Mouse (Mus musculus) layer of hippocampus, adult 9-10 months (tissue): ENCODE data around the gene Prkcsh.

ENCODE experiments used
- DNase-seq: peaks from one replicate; pipeline ENCODE4 v3.0.0; 2022; ENCODE audit warnings: low spot score

Prkcsh gene

DNA sequence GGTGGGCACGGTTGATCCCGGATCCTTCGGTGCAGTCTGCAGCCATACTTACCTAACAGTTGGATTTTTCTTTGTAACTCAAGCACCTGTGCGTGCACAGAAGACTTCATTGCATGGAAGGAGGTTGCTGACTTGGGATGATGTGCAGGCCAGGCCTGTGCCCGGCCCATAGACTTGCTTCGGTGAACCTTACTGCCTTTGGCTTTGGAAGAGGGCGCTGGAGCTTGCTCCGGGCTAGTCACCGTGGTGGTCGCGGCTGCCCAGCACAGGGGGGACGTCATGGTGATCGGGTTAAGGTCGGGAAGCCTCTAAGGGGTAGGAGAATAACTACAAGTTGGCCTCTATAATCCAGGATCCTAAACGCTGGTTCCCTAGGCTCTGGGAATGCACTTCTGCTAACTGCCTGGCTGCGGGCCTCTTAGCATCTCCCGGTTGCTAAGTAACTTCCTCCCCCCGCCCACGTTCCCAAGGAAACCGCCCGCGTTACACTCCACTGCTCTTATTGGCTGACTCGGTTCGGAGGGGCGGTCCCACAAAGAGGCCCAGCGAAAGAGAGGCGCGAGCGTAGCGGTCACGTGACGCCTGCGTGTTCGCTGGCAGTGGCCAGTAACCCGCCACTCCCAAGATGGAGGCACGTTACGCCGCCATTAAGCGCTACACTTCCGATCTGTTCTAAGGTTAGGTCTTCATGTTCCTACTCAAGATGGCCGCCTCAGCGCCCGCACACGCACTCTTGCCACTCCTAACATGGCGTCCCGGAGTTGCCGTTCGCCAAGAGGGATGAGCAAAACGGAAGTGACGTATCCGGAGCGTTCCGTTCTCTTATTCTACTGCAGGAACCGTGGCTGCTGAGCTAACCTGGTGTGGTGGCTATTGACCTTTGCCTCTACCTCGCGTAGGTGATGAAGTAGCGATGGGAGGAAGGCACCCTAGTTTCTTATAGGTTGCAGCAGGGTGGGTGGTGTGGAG lies at the start of gene Prkcsh, which contains the start of gene Ccdc151:
Prkcsh (plus strand) TSS at position 613 of the 969 bp plus-strand sequence.
Ccdc151 (minus strand) TSS at position 441 of the 969 bp plus-strand sequence.
- DNase-seq, result peak; percentile 98

DNA sequence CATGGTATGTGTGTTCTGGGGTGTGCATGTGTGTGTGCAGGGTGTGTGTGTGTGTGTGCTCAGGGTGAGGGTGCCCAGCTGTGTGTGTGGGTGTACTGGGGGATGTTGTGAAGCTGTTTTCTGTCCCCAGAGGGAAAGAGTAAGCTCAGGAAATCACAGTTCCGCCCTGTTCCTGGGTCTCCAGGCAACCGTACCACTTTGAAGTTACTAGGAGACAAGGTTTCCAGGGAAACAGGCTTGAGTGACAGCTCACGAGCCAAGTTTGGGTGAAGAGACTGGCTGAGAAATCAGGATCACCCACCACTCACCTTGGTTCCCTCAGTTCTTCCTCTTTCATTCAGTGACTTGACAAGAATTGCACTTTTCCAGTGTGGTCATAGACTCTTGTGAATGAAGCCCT lies 49.0 kb upstream of the Prkcsh start:
- no peak for DNase-seq

DNA sequence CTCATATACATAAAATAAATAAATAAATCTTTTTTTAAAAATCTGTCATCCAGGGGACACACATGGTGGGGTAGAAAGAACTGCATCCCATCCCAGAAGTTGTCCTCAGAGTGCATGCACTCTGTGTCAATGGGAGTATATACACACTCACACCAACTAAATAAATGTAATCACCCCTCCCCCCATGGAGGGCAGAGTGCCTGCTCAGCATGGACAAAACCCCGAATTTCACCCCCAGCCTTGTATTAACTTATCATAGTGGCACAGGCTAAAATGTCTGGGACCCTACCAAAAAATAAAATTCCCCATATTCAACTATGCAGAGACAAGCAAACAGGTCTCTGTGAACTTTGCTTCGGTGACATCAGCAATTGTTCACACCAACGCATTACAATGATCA lies 48.0 kb upstream of the Prkcsh start:
- DNase-seq, result no peak

DNA sequence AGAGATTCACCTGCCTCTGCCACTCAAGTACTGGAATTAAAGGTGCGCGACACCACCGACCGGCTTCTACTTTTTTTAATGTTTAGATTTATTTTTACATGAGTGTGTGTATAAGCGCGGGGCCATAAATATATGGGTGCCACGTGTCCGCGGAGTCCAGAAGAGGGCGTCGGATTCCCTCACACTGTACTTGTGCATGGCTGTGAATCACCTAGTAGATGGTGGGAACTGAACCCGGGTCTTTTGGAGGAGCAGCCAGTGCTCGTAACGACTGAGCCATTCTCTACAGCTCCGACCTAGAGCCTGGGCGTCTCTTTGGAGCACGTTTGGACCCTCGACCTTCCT lies 47.4 kb upstream of the Prkcsh start:
- DNase-seq, result no peak

DNA sequence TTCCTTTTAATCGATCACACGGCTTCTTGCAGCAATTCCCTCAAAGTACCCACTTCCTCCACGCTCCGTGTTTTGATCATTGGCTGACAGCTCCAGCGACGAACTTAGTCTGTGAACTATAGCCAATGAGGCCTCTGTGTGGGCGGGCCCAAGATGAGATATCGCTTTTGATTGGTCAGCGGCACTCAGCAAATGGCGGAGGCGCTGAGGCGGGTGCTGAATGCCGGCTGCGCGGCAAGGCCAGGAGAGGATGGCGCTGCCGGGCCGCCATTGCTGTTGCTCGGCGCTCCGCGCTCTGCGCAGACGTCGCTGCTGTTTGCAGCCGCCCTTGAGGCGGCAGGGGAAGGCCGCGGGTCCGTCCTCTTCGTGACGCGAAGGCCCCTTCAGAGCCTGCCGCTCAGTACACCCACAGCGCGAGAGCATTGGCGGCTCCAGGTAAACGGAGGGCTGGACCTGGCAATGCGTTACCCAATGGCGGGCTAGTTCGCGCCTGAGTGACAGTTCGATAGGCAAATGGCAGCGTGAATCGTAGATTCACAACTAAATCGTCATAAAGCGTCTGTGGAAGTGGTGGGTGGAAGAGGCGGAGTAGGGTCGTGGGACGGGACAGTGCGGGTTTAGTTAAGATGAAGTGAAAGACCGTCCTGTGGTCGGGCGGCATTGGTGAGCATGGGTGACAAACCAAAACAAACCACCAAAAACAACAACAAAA lies 46.9 kb upstream of the Prkcsh start, which contains the start of gene Swsap1:
Swsap1 (plus strand) TSS at position 186 of the 712 bp plus-strand sequence.
- peak; percentile 100 for DNase-seq

DNA sequence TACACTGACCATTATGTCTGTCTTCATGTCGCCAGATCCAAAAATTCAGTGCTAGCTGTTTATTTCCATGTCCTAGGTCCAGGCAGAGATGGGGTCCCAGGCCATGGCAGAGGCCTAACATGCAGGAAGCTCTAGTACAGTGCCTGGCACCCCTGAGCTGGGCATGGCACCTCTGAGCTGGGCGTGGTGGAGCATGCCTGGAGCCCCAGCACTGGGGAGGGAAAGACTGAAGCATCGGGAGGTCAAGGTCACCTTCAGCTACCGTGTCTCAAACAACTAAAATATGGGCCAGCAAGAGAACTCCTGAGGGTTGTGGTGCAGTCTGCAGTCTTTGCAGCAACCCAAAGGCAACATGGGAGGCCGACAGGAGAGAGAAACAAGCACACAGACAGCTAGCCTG lies 44.2 kb upstream of the Prkcsh start:
- DNase-seq, result no peak

DNA sequence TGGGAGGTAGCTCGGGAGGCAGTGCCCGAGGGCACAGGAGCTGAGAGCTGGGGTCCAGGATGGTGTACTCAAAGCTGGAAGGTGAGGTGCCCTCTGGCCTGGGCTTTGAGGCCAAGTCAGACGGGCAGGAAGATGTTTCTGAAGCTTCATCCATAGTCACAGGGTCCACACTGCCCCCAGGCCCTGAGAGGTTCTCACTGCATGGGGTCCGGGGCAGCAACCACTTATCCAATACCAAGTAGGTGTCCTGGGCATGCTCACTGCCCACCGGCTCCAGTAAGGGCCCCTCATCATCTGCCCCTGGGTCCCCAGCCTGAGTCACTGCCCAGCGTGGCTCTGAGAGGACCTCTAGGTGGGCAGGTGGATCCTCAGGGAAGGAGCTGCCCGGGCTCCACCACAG lies 43.4 kb upstream of the Prkcsh start:
- DNase-seq, result no peak

DNA sequence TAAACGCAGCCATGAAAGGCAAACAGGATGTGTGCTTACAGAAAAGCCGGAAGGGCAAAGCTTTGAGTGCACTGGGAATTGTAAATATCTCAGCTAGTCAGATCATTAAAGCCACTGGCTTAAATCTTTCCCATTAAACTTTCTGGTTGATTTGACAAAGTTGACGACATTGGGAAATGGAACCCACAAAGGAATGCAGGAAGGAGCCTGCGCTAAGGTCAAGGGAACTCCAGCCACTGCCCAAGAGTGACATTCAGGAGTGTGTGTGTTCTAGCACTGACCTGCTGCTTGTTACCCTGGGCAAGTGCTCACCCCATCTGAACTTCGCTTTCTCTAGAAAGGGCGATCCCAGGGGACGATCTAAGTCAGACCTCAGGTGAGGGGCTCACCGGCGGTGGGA lies 42.5 kb upstream of the Prkcsh start:
- DNase-seq, result no peak

DNA sequence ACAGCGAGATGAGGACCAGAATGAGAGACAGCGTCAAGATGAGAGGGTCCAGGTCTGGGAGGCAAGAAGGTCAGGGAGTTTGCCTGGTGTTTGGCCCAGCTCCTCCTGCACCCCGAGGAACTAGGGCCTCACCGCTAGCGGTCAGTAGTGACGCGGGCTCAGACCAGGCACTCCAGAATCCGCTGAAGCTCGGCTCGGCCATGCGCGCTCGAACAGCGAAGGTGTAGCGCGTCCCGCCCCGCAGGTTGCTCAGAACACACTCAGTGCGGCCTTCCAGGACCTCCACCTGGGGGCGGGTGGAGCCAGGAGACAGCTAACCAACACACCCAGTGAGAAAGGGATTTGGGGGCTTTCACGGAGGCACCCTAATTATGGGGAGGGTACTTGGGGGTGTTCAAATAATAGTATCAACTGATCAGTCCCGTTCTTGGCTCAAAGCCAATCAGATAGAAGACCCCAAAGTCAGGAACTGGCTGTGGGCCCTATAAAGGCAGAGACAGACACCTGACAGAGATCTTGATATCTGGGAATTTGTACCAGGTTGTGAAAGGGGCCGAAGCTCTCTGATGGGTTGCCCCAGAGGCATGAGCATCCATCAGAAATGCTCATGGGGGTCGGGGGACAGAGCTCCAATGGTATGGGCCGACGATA lies 41.9 kb upstream of the Prkcsh start:
- no peak for DNase-seq

DNA sequence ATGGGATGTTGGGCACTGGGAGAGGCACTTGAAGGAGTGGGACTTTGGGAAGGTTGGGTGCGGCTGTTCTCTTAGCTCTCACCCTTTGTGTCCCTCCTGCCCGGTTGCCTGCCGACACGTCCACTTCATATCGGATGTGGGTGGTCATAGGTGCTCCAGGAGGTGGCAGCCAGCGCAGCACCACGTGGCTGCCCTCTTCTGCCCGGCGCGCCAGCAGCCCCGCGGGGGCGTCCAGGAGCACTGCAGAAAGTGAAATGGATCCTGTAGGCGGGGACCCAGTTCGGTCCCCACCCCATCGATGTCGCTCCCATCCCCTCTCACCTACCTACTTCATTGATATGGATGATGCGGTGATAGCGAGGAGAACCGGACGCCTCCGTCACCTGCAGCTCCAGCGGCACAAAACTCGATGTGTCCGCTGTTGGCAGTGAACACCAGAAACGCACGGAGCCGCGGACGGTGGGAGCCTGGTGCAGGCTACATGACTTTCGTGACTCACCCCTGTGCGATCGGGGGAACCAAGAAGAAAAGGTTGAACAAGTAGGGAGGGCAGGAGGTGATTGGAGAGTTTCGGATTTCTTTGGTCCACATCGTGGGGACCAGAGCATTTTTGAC lies 41.1 kb upstream of the Prkcsh start:
- DNase-seq, result no peak

DNA sequence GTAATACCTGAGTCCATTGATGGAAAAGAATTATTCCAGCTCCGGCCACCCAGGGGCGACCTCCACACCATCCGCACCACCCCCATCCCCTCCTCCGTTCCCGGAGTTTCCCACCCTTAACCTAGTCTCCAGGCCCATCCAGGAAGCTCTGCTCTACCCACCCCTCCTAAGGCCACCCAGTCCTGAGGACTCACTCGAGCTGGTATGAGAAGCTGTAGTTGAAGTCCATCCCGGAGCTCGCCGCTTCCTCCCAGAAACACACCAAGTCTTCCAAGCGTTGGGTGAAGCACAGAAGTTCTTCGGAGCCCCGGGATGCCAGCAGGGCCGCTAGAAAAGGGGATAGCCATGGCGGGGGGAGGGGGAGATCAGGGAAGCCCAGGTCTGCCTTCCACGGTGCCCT lies 40.6 kb upstream of the Prkcsh start:
- DNase-seq, result no peak

DNA sequence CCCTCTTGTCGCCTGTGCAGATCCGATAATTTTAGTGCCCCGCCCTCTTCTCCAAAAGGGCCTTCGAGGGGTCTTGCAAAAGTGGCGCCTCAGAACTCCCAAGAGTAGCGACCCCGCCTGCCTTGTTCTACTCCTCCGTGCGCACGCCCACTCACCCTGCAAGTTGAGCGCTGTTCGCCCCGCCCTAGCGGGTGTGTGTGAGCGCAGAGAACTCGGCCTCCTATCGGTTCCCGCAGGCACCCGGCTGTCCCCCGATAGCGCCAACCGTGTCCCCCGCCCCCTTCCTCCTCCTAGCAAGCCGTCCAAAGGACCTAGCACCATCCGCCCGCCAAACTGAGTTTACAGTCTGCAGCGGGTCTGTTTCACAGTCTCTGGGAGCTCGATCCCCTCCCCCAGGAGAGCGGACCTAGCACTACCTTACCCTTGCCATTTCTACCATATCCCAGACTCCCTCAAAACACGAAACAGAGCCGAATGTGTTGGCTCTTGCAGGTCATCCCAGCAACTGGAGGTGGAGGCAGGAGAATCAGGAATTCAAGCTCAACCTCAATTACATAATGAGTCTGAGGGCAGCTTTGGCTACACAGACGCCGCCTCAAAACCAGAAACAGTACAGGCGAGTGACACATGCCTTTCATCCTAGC lies 40.1 kb upstream of the Prkcsh start:
- no peak for DNase-seq

DNA sequence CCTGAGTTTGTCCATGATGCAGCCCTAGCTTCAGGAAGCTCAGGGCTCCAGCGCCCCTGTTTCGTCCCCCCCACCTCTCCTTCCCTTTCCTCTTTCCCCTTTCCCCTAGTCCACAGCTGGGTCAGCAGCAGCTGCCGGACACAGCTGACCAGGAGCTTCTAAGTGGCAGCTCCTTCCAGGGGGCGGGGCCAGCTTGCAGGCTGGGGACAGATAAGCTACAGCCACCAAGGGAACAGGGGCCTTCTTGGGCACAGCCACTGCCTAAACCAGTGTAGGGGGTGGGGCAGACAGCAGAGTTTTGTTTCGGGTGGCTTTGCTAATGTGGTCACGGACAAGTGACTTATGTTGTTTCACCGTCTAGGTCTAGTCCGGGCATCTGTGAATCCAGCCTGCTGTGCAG lies 39.2 kb upstream of the Prkcsh start, which contains the start of gene Epor:
Epor (minus strand) TSS at position 90 of the 400 bp plus-strand sequence.
- DNase-seq, result no peak

DNA sequence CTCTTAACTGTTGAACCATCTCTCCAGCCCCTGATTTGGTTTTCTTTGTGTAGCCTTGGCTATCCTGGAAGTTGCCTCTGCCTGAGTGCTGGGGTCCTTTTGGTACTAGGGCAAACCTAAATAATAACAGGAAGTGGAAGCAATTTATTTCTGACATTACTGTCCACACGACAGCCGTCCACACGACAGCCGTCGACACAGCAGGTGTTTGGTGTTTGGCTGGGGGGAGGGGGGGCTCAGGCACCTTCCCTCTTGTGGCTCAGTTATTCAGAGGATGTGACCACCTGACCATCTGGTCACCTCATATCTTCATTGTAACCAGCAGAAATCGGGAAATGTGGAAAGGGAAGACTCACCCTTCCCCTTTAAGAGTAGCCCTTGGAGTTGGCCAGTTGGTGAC lies 33.7 kb upstream of the Prkcsh start:
- no peak for DNase-seq

DNA sequence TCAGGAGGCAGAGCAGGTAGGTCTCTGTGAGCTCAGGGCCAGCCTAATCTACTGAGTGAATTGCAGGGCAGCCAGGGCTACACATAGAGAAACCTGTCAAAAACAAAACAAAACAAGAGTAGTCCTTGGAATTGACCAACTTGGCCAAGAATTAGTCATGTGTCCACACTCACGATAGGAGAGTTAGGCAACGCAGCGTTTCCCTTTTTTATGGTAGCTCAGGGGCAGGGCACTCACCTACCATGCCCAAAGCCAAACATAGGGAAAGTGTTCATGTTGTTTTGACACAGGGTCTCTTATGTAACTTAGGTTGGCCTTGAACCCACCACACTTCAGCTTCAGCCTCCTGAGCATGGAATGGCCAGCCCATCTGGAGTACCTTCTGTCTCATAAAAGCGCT lies 33.3 kb upstream of the Prkcsh start:
- DNase-seq, result no peak

DNA sequence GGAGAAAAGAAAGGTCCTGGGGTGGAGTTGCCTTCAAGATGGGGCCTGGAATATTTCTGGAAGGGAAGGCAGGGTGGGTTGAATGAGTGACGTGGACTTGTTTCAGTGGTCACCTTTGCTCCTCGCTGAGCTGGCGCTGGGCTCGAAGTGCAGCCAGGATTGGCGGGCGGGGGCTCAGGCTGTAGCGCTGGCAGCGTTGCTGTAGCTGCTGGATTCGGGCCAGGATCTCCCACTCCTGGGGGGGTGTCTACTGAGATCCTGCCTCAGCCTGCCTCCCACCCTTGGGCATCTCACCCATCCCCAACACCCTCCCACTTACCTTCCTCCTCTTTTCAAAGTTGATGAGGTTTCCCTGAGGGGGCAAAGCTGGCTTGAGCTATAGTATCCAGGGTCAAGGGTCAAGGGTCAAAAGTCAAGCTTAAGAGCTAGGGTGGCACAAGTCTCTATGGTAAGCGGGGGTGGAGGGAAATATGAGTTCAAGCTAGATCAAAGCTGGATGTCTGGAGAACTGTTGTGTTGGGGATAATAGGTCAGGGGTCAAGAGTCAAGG lies 25.9 kb upstream of the Prkcsh start:
- no peak for DNase-seq

DNA sequence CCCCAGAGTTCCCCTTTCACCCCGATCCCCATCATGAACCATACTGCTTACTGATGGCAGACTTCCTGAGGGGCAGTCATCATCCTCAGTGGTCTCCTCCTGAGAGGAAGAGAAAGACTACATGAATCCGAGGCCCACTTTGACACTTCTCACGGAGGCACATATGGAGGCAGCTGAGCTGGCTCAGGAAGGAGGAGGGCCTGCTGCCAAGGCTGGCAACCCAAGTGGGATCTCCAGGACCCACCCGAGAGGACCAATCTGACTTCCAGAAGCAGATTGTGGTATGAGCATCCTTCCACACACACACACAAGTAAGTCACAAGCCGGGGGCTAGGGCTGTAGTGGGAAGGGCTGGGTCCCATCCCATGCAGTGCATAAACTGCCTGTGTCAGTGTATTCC lies 25.3 kb upstream of the Prkcsh start:
- DNase-seq, result no peak

DNA sequence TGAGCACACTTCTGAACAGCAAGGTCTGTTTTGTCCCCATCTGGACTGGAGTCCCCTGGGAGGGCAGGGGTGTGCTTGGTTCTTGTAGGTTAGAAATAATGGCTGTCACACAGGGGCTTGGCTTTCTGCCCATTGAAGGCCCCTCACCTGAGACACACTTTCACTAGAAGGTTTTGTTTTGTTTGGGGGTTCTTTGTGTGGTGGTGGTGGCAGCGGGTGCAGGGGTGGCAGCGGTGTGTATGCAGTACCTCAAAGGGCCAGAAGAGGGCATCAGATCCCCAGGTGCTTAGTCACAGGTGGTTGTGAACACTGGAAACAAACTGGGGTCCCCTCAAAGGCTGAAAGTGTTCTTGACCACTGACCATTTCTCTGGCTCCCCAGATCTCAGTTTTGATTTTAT lies 24.6 kb upstream of the Prkcsh start:
- DNase-seq, result no peak

DNA sequence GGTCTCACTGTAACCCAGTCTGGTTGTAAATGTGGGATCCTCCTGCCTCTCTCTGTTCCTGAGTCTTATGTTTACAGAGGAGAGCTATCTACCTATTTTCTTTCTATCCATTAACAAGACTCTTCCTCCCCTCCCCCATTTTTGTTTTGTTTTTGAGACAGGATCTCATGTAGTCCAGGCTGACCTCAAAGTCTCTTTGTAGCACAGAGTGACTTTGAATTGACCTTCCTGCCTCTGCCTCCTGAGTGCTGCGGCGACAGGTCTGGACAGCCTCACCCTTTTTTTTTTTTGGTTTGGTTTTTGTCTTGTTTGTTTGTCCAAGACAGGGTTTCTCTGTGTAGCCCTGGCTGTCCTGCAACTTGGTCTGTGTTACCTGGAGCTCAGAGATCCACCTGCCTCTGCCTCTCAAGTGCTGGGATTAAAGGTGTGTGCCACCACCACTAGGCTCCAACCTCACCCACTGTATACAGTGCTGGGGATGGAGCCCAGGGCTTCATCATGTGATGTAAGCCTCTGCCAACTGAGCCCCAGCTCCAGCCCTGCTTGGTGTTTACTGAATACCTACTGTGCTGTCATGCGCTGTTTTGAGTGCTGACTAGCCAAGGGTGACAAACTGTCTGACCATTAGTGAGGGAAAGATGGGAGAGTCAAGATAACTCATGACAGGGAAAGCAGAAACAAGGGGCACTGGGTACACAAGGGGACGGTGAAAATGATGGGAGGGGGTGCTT lies 24.0 kb upstream of the Prkcsh start:
- no peak for DNase-seq

DNA sequence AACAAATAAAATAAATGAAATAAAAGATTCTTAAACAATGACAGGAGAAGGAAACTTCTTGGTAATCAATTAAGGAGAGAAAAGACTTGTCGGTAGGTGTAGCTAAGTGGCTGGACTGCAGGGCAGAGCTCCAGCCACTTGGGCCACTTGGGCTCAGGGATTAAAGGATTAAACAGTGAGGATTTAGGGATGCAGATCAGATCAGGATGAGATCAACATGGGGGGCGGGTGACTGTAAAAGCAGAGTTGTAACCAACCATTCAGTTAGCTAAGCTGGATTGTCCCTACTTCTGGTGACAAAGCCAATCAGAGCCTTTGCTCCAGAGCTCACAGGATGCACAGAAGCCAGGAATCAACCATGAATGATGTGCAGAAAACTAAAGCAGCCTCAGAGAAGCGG lies 18.7 kb upstream of the Prkcsh start:
- no peak for DNase-seq
